Mouse (Mus musculus) CH12.LX (cell line): Measurements from ENCODE around the gene Lyl1. TPM values are rescaled to one million over a fixed set of nuclear protein-coding genes. Genes with fewer than 3 reads are reported as not detected.

Experiments used
- DNase-seq: peaks from one replicate; pipeline ENCODE4 v3.0.0-alpha.2; 2013; ENCODE audit errors: extremely low read depth
- H3K27ac ChIP-seq: 2 replicates; pipeline ENCODE4 v1.5.1; 2012; ENCODE audit warnings: low read depth, mild to moderate bottlenecking, control low read depth, moderate library complexity; ENCODE audit not compliant: insufficient read depth
- H3K27me3 ChIP-seq: replicated peaks from 2 replicates; pipeline ENCODE3; 2012; ENCODE audit warnings: inconsistent platforms
- H3K36me3 ChIP-seq, 2 experiments: replicated peaks in 1 of 2; 2 replicates each; pipeline versions ENCODE3 to v1.6.1; 2012; ENCODE audit warnings: inconsistent platforms in 1 of 2, low read length in 1 of 2, mild to moderate bottlenecking in 1 of 2, mixed read lengths in 1 of 2, moderate library complexity in 1 of 2; ENCODE audit not compliant: control insufficient read depth in 1 of 2, insufficient read depth in 1 of 2
- H3K4me1 ChIP-seq, 2 experiments: 2 replicates each; pipeline ENCODE4 v1.6.1; 2012; ENCODE audit warnings: inconsistent platforms in 1 of 2, moderate library complexity in 1 of 2; ENCODE audit not compliant: insufficient read depth in 2 of 2, control insufficient read depth in 1 of 2
- H3K4me2 ChIP-seq: 2 replicates; pipeline ENCODE4 v1.6.1; 2012; ENCODE audit warnings: low read depth, mild to moderate bottlenecking, control low read depth; ENCODE audit not compliant: poor library complexity, insufficient read depth, severe bottlenecking
- H3K4me3 ChIP-seq, 3 experiments: fragments of 150-350 bp in 1 of 3; sonication (generic) in 1 of 3; replicated peaks in 1 of 3; 2 replicates each; pipeline versions ENCODE3 to v1.5.1; 2011 to 2012; ENCODE audit warnings: low read depth in 2 of 3, low read length in 2 of 3, mild to moderate bottlenecking in 2 of 3, moderate library complexity in 2 of 3, control low read depth in 1 of 3, improper control_type of control experiment in 1 of 3, inconsistent platforms in 1 of 3, mixed read lengths in 1 of 3; ENCODE audit not compliant: poor library complexity in 1 of 3
- H3K79me2 ChIP-seq: replicated peaks from 2 replicates; pipeline ENCODE4 v1.6.1; 2012; ENCODE audit warnings: mild to moderate bottlenecking, moderate library complexity; ENCODE audit not compliant: control insufficient read depth, poor library complexity, insufficient read depth, severe bottlenecking; ENCODE audit errors: extremely low read depth
- H3K9ac ChIP-seq: 2 replicates; pipeline ENCODE4 v1.6.1; 2012; ENCODE audit warnings: low read depth, mild to moderate bottlenecking, control low read depth, moderate library complexity; ENCODE audit not compliant: insufficient read depth
- H3K9me3 ChIP-seq: replicated peaks from 2 replicates; pipeline ENCODE3; 2012; ENCODE audit warnings: low read length, inconsistent platforms, mixed read lengths
- BHLHE40 ChIP-seq: IDR thresholded peaks from 2 replicates; pipeline ENCODE4 v1.6.1; 2011; ENCODE audit warnings: mild to moderate bottlenecking, low read depth, low read length, improper control_type of control experiment
- CHD1 ChIP-seq: IDR thresholded peaks from 2 replicates; pipeline ENCODE4 v1.6.1; 2012; ENCODE audit warnings: low read depth, low read length, improper control_type of control experiment, inconsistent platforms
- CHD2 ChIP-seq: IDR thresholded peaks from 2 replicates; pipeline ENCODE4 v1.6.1; 2011; ENCODE audit warnings: low read length, improper control_type of control experiment
- CTCF ChIP-seq, 2 experiments: IDR thresholded peaks in 1 of 2; conservative IDR thresholded peaks in 1 of 2; 2 replicates each; pipeline ENCODE4 v1.5.1; 2011 to 2012; ENCODE audit warnings: low read depth in 2 of 2, low read length in 2 of 2, improper control_type of control experiment in 1 of 2, inconsistent platforms in 1 of 2, mild to moderate bottlenecking in 1 of 2, moderate library complexity in 1 of 2
- E2F4 ChIP-seq: IDR thresholded peaks from 2 replicates; pipeline ENCODE4 v1.6.1; 2011; ENCODE audit warnings: low read depth, low read length, improper control_type of control experiment; ENCODE audit not compliant: insufficient replicate concordance
- EP300 ChIP-seq: IDR thresholded peaks from 2 replicates; pipeline ENCODE4 v1.6.1; 2011; ENCODE audit warnings: low read length, improper control_type of control experiment
- ETS1 ChIP-seq: conservative IDR thresholded peaks from 2 replicates; pipeline ENCODE4 v1.6.1; 2012; ENCODE audit warnings: low read depth, mild to moderate bottlenecking, inconsistent platforms, low read length, improper control_type of control experiment, moderate library complexity
- GABPA ChIP-seq: IDR thresholded peaks from 2 replicates; pipeline ENCODE4 v1.6.1; 2012; ENCODE audit warnings: low read depth, low read length, improper control_type of control experiment, inconsistent platforms; ENCODE audit not compliant: insufficient replicate concordance
- HCFC1 ChIP-seq: IDR thresholded peaks from 2 replicates; pipeline ENCODE4 v1.6.1; 2012; ENCODE audit warnings: low read depth, mild to moderate bottlenecking, inconsistent platforms, low read length, improper control_type of control experiment
- IRF4 ChIP-seq: IDR thresholded peaks from 2 replicates; pipeline ENCODE4 v1.6.1; 2014; ENCODE audit warnings: low read depth, mild to moderate bottlenecking, inconsistent platforms, low read length, improper control_type of control experiment
- MAFK ChIP-seq: IDR thresholded peaks from 2 replicates; pipeline ENCODE4 v1.6.1; 2011; ENCODE audit warnings: low read length, improper control_type of control experiment; ENCODE audit not compliant: insufficient replicate concordance
- MAX ChIP-seq: IDR thresholded peaks from 2 replicates; pipeline ENCODE4 v1.6.1; 2011; ENCODE audit warnings: low read length, improper control_type of control experiment
- MAZ ChIP-seq: IDR thresholded peaks from 2 replicates; pipeline ENCODE4 v1.6.1; 2012; ENCODE audit warnings: low read depth, mild to moderate bottlenecking, inconsistent platforms, low read length, improper control_type of control experiment, moderate library complexity
- MEF2A ChIP-seq: IDR thresholded peaks from 2 replicates; pipeline ENCODE4 v1.6.1; 2014; ENCODE audit warnings: low read depth, mild to moderate bottlenecking, inconsistent platforms, low read length, improper control_type of control experiment, borderline replicate concordance
- MYC ChIP-seq: IDR thresholded peaks from 2 replicates; pipeline ENCODE4 v1.6.1; 2011; ENCODE audit warnings: low read depth, mild to moderate bottlenecking, improper control_type of control experiment, low read length
- NELFE ChIP-seq: IDR thresholded peaks from 2 replicates; pipeline ENCODE4 v1.6.1; 2011; ENCODE audit warnings: low read depth, low read length, improper control_type of control experiment
- POLR2A ChIP-seq: IDR thresholded peaks from 2 replicates; pipeline ENCODE4 v1.6.1; 2011; ENCODE audit warnings: low read depth, mild to moderate bottlenecking, improper control_type of control experiment, low read length
- POLR2AphosphoS2 ChIP-seq: IDR thresholded peaks from 2 replicates; pipeline ENCODE4 v1.6.1; 2011; ENCODE audit warnings: low read depth, low read length, improper control_type of control experiment
- RAD21 ChIP-seq: IDR thresholded peaks from 2 replicates; pipeline ENCODE4 v1.6.1; 2011; ENCODE audit warnings: low read depth, mild to moderate bottlenecking, low read length, improper control_type of control experiment, moderate library complexity
- RCOR1 ChIP-seq: conservative IDR thresholded peaks from 2 replicates; pipeline ENCODE4 v1.6.1; 2012; ENCODE audit warnings: low read depth, mild to moderate bottlenecking, inconsistent platforms, low read length, improper control_type of control experiment
- SIN3A ChIP-seq: IDR thresholded peaks from 2 replicates; pipeline ENCODE4 v1.6.1; 2012; ENCODE audit warnings: low read length, improper control_type of control experiment, inconsistent platforms
- SMC3 ChIP-seq: IDR thresholded peaks from 2 replicates; pipeline ENCODE4 v1.6.1; 2011; ENCODE audit warnings: low read depth, low read length, improper control_type of control experiment
- TBP ChIP-seq: conservative IDR thresholded peaks from 2 replicates; pipeline ENCODE4 v1.6.1; 2011; ENCODE audit warnings: low read depth, low read length, improper control_type of control experiment
- TCF12 ChIP-seq: IDR thresholded peaks from 2 replicates; pipeline ENCODE4 v1.6.1; 2014; ENCODE audit warnings: low read depth, mild to moderate bottlenecking, inconsistent platforms, low read length, improper control_type of control experiment
- UBTF ChIP-seq: IDR thresholded peaks from 2 replicates; pipeline ENCODE4 v1.6.1; 2012; ENCODE audit warnings: low read depth, mild to moderate bottlenecking, inconsistent platforms, low read length, improper control_type of control experiment, moderate library complexity
- USF1 ChIP-seq: IDR thresholded peaks from 2 replicates; pipeline ENCODE4 v1.6.1; 2014; ENCODE audit warnings: low read depth, mild to moderate bottlenecking, inconsistent platforms, low read length, improper control_type of control experiment
- USF2 ChIP-seq: conservative IDR thresholded peaks from 2 replicates; pipeline ENCODE4 v1.6.1; 2011; ENCODE audit warnings: low read depth, low read length, improper control_type of control experiment
- ZC3H11A ChIP-seq: IDR thresholded peaks from 2 replicates; pipeline ENCODE4 v1.6.1; 2012; ENCODE audit warnings: low read depth, mild to moderate bottlenecking, inconsistent platforms, low read length, improper control_type of control experiment
- ZMIZ1 ChIP-seq: IDR thresholded peaks from 2 replicates; pipeline ENCODE4 v1.6.1; 2012; ENCODE audit warnings: low read depth, mild to moderate bottlenecking, inconsistent platforms, low read length, improper control_type of control experiment
- ZNF384 ChIP-seq: IDR thresholded peaks from 2 replicates; pipeline ENCODE4 v1.6.1; 2012; ENCODE audit warnings: low read depth, low read length, improper control_type of control experiment, inconsistent platforms
- dilution Hi-C: fragments of 300-500 bp; cut with MboI; formaldehyde crosslinking; loops from 2 replicates; pipeline ENCODE4 v1.14.3; 2020; ENCODE audit warnings: low sequenced_read_pairs; ENCODE audit not compliant: extremely low pct_unique_long_range_greater_than_20kb, extremely low pct_ligation_motif_present
- in situ Hi-C: fragments of 300-500 bp; cut with MboI; formaldehyde crosslinking; loops from 3 replicates; pipeline ENCODE4 v1.14.3; 2019; ENCODE audit warnings: low sequenced_read_pairs, low pct_ligation_motif_present, low pct_unique_long_range_greater_than_20kb, mixed read lengths
- polyA plus RNA-seq: library from polyadenylated mRNA; unstranded; fragments of >175 nt; gene quantifications from 2 replicates; pipeline ENCODE4 v1.2.1, GENCODE M21; 2012; ENCODE audit warnings: low read depth; ENCODE audit not compliant: insufficient read length
- total RNA-seq, 2 experiments: library from RNA; depleted of rRNA; stranded (reverse); fragments of 300-350 nt in 1 of 2; fragments of >200 nt in 1 of 2; gene quantifications; 2 replicates each; pipeline ENCODE4 v1.2.3; 2012 to 2014

Gene Lyl1
- total and polyA plus RNA-seq, 3 experiments = 20.6 to 53.2 (median 38.5) TPM

- H3K27ac ChIP-seq = peak overlapping the region; percentile 97
- peak overlapping the region; percentile 68 to 97 (median 80) for H3K4me3 ChIP-seq
- H3K9me3 ChIP-seq = no peaks in the 10 kb centered on the region
- TF ChIP-seq CHD1 (peak; percentile 86), ZNF384 (0 out of 2 replicates have a peak, but pooled peaks have one; percentile 26), RCOR1 (no peak), ZC3H11A (no peak), CTCF (conservative IDR thresholded peaks at IDR 0.05 in 1 of 2, IDR thresholded peaks at IDR 0.05 in 1 of 2; ENCODE audit: low read depth in 2 of 2, low read length in 2 of 2) (no peak), BHLHE40 (no peak), POLR2AphosphoS2 (no peak), ZMIZ1 (0 out of 2 replicates have a peak, but pooled peaks have one; percentile 5), POLR2A (peak; percentile 30; the same call in 1 of the 2 replicates), UBTF (peak; percentile 24; the same call in 1 of the 2 replicates), E2F4 (no peak), TBP (0 out of 2 replicates have a peak, but pooled peaks have one; percentile 35), USF2 (no peak), CHD2 (0 out of 2 replicates have a peak, but pooled peaks have one; percentile 64), MAZ (no peak), NELFE (0 out of 2 replicates have a peak, but pooled peaks have one; percentile 34)
- peaks cover 7 to 42% of the 10 kb centered on the region in 2 experiments for H3K4me1 ChIP-seq
- dilution Hi-C loops (no loop called here), in situ Hi-C loops (no loop called here)
- peak overlapping the region; percentile 95 for H3K9ac ChIP-seq
- peak; percentile 47 for DNase-seq
- no peaks in the 10 kb centered on the region for H3K36me3 ChIP-seq
- H3K27me3 ChIP-seq = no peaks in the 10 kb centered on the region
- peak overlapping the region; percentile 82 for H3K4me2 ChIP-seq
- peaks cover 23% of the 10 kb centered on the region for H3K79me2 ChIP-seq
These were observed 40.3 kb upstream of the Lyl1 start for GRCm38 (mm10) chr8:84660819-84661457.

DNA sequence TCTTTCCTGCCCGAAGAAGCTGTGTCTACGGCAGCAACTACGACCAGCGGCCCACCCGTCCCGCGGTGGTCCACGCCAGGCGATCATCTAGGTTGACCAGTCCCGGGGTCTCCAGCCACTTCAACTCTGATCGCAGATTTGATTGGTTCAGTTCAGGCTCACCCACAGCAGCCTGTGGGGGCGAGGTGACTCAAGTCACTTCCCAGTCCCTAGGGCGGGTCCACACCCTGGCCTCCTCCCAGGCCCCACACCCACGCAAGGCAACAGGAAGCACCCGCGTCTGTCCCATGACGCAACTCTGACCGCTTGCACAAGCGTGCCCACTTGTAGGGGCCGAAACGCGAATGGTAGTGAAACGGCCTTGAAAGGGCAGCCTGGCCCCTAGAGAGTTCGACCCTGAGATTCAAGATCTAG, 39.8 kb upstream of the Lyl1 start:
- Histone ChIP-seq H3K27me3 (no peaks in the 10 kb centered on the region), H3K79me2 (peaks cover 23% of the 10 kb centered on the region), H3K36me3 (no peaks in the 10 kb centered on the region), H3K9me3 (no peaks in the 10 kb centered on the region), H3K4me2 (peak overlapping the region; percentile 82; the same call in 1 of the 2 replicates), H3K27ac (peak overlapping the region; percentile 97), H3K4me3 (peak overlapping the region; percentile 68 to 97 (median 80)), H3K4me1 (peaks cover 10 to 41% of the 10 kb centered on the region in 2 experiments), H3K9ac (peak overlapping the region; percentile 95)
- in situ Hi-C loops = no loop called here
- dilution Hi-C loops = no loop called here
- DNase-seq = peak; percentile 78
- TF ChIP-seq TCF12 (peak; percentile 70; the same call in 1 of the 2 replicates), EP300 (peak; percentile 44), UBTF (peak; percentile 6; the same call in 1 of the 2 replicates), CTCF (conservative IDR thresholded peaks at IDR 0.05 in 1 of 2, IDR thresholded peaks at IDR 0.05 in 1 of 2; ENCODE audit: low read depth in 2 of 2, low read length in 2 of 2) (no peak), RCOR1 (peak; percentile 77), USF1 (no peak), MAFK (no peak), ETS1 (peak; percentile 84), SMC3 (0 out of 2 replicates have a peak, but pooled peaks have one; percentile 4), E2F4 (no peak), SIN3A (peak; percentile 61; the same call in 1 of the 2 replicates), BHLHE40 (peak; percentile 87), ZC3H11A (no peak), RAD21 (no peak), MEF2A (peak; percentile 70; the same call in 1 of the 2 replicates), MYC (peak; percentile 84), GABPA (no peak), CHD1 (no peak), IRF4 (peak; percentile 70), TBP (0 out of 2 replicates have a peak, but pooled peaks have one; percentile 32), POLR2AphosphoS2 (no peak), HCFC1 (peak; percentile 54), MAX (peak; percentile 78)
